Mouse (Mus musculus): ENCODE data around the gene Kif18b.

DNA sequence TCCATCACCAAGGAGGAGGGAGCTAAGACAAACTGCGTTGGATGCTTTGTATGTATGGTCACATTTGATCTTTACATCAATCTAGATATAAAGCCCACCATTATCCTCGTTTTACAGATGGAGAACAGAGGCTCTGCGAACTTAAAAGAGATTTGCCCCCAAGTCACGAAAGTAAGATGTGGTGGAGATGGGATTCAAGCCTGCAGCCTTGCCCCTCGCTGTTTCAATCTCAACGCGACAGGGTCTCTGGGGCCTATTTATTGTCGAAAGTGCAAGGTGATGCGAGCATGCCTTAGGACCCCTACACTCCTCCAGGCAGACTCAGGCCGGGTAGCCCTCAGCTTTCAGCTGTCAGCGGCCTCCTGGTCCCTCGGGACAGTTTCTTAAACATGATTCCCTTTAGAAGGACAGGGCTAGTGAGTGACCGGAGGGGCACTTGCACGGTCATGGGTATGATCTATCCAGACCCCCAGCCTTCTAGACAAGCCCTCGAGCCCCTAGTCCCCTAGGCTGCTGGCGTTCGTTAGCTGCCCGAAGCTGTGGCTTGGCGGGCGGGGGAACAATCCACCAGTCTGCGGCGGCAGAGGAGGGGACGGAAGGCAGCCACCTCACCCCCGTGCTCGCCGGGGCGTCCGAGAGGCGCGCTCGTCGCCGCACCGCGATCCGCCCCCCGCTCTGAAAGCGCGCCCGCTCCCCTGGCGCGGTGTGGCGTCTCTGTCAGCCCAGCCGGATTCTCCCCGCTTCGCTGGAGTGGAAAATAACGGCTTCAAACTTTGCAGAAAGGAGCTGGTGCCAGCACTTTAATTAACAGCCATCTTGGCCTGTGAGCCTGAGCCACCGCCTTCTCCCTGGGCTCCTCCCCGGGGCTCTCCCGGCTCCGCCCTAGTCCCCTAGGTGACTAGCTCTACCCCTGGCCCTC, 23.4 kb upstream of the Kif18b start:
- TF ChIP-seq EP300 (IDR thresholded peaks at IDR 0.05; ENCODE audit: low read depth) (no peak), CTCF (IDR thresholded peaks at IDR 0.05; ENCODE audit: low read depth) (no peak)
